Mouse (Mus musculus): Measurements from ENCODE around the gene Grhl3.
A peak's percentile ranks its signal among the peaks of the same experiment; 100 is the strongest.
"Not testable (repeated sequence)": the region's sequence is repeated elsewhere in the genome, so short reads cannot be mapped to it uniquely, and the experiment has no call there.

Grhl3 gene

GRCm38 (mm10) chr4:135573251-135573808 lies at the start of gene Grhl3:
Gene Grhl3 (minus strand): TSS chr4:135573630.
- DNase-seq (ENCODE audit: low spot score), result peak; percentile 53

- DNase-seq (ENCODE audit: low spot score), result no peak
These were observed 48.9 kb upstream of the Grhl3 start for GRCm38 (mm10) chr4:135622290-135622689.

GRCm38 (mm10) chr4:135620461-135620860 lies 47.0 kb upstream of the Grhl3 start:
- DNase-seq (ENCODE audit: low spot score), result no peak

DNA sequence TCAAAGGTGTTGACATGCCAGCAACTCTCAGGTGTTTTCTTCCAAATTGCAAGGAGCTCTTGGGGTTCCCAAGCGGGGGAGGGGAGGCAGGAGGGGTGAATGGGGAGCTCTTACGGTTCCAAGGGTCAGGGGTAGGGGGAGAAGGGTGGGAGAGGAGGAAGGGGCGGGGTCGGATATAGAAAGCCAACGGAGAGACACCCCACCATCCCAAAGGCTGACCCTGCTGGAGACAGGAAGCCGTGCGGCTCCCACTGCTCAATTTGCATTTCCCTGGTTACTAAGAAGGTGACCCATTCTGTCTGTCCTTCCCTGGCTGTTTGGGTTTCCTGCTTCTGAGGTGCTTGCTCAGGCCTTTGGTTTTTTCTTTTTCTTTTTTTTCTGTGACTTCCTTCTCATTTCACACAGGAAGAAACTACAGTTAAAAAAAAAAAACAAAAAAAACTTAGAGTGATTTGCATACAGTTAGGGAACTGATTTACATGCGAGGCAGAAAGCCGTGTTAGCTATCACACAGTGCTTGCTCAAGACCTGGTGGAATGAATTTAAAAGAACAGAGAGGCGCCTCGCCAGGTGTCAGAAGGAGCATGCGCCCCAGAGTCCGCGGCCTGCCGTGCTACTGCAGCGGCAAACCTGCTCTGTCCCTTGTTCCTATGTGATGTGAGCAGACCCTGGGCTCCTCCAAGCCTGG lies 44.5 kb upstream of the Grhl3 start:
- peak; percentile 17 for DNase-seq (ENCODE audit: low spot score)

- no peak for DNase-seq (ENCODE audit: low spot score)
These were observed 43.6 kb upstream of the Grhl3 start for GRCm38 (mm10) chr4:135617038-135617437.

- not testable (repeated sequence) for DNase-seq (ENCODE audit: low spot score)
These were observed 41.9 kb upstream of the Grhl3 start for GRCm38 (mm10) chr4:135615307-135615706.

DNA sequence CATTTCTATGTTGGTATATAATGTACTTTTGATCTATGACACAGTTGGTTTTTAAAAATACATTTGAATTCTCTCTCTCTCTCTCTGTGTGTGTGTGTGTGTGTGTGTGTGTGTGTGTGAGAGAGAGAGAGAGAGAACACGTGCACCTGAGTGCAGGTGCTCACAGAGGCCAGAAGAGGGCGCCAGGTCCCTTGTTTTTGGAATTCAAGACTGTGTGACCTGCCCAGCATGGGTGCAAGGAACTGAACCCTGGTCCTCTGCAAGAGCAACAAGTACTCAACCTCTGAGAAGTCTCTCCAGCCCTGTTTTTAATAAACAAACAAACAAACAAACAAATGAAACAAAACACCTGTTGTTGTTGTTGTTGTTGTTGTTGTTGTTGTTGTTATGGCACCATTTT lies 36.6 kb upstream of the Grhl3 start:
- no peak for DNase-seq (ENCODE audit: low spot score)

GRCm38 (mm10) chr4:135607979-135608885 lies 34.8 kb upstream of the Grhl3 start:
- no peak for DNase-seq (ENCODE audit: low spot score)

- no peak for DNase-seq (ENCODE audit: low spot score)
These were observed 32.8 kb upstream of the Grhl3 start for GRCm38 (mm10) chr4:135606271-135606670.

DNA sequence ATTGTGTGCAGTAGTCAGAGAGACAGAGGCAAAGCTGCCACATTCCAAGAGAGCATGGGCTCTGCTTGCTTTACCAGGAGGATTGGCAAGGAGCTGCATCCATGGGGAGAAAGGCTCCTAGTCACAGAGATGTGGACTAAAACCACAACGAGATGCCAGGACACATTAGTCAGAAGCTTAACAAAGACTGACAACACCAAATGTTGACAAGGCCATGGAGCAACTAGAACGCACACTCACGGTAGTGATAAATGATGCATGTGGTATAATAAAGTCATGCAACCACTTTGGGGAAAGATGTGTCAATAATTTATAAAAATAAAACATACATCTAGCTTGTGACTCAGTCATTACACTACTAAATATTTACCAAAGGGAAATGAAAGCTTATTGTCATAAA lies 28.1 kb upstream of the Grhl3 start:
- DNase-seq (ENCODE audit: low spot score), result no peak

DNA sequence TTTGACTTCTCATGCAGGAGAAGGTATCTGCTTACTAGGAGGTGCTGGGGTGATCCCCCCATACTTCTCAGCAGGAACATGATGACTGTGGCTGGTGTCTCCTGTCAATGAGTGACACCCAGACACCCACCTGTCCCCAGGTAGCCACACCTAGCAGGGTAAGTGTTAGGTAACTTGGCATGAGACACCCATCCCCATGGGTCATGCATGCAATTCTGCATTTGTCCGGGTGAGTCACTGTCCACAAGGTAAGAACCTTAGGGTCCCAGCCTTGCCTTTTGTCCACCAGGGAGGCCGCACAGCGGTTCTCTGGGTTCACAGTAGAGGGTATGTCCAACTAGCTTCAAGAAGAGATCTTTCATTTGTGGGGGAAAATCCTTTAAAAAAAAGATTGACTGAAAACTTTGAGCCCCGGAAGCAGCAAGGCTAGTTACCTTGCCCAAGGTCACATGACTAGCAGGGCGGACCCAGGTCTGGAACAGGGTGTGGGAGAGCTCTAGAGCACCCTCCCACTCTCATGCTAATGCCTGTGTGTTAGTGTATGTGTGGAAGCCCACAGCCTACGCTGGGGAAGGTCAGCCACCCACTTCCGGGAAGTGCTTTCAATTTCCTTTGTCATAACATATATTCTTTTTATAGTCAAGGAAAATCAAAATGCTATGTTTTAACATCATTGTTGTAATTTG lies 26.2 kb upstream of the Grhl3 start:
- DNase-seq (ENCODE audit: low spot score), result no peak

DNA sequence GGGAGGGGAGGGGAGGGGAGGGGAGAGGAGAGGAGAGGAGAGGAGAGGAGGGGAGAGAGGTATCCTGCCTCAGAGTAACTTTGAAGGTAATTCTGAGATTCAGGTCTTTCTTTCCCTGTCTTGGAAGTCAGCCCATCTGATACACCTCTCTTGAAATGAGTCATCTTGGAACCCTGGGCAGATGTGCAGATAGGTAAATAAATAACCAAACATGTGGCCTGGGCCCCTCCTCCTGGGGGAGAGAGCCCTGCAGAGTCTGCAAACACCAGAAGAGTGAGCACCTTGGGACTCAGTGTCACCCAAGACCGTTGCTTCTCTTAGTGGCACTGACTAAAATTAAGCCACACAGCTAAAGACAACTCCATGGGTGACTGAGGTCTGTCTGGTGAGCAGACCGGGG lies 25.6 kb upstream of the Grhl3 start:
- DNase-seq (ENCODE audit: low spot score), result no peak

DNA sequence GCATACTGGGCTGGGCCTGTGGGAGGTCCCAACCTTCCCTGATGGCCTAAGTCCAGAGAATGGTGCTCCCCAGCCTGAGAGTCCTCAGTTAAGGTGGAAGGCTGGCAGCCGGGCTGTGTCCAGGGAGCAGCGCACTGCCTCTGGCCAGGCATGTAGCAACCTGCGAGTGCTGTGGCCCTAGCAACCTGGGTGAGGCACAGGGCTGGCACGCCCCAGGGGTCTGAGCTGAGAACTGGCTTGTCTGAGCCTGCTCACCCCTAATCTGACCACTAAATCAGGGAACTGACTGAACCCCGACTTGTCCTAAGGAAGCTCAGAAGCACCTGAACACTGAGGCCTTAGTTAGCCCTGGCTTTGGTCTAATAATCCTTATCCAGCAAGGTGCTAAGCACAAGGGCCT lies 24.1 kb upstream of the Grhl3 start:
- DNase-seq (ENCODE audit: low spot score), result no peak

DNA sequence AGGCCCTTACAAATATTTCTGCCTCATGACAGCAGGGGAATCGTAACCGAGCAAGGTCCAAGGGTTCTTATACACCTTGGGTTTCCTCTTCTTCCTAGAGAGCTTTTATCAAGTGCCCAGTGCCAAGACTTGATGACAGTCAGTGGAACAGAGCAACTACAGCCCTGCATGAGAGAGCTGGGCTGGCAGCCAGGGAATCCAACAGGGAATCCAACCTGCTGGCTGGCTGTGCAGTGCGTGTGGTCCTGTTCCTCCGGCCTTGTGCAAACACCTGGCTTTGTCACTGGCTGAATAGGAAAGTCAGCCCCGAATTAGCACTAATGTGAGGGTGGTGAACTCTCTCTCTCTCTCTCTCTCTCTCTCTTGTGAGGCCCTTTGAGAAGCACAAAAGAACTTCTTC lies 22.5 kb upstream of the Grhl3 start:
- DNase-seq (ENCODE audit: low spot score), result no peak

DNA sequence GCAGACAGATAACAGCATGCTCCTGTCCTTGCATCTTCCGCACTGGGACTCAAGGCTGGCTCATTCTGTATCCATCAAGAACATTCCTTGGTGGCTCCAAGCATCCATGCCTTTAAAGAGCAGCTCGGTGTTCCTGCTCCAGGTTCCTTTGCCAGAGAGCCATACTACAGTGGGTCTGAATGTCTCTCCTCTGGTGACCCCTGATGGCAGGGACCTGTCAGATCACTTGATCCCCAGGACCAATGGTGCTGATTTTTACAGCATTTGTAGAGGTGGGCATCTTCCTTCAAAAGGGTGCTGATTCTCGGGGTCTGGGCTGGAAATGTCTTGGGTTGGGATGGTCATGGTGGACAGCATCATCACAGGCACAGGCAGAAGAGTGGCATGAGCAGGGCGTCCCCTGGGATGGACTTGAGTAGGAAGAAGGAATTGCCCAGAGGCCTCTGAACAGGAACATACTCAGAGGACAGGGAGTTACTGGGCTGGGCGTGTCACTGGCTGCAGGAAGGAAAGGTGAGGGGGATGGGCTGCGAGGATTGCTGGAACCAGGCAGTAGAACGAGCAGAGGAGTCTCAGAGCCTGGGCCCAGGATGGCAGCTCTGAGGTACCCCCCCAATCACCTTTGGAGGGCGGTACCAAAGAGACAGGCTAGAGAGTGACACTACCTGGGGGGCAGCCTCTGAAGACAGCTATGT lies 18.3 kb upstream of the Grhl3 start:
- DNase-seq (ENCODE audit: low spot score), result no peak

DNA sequence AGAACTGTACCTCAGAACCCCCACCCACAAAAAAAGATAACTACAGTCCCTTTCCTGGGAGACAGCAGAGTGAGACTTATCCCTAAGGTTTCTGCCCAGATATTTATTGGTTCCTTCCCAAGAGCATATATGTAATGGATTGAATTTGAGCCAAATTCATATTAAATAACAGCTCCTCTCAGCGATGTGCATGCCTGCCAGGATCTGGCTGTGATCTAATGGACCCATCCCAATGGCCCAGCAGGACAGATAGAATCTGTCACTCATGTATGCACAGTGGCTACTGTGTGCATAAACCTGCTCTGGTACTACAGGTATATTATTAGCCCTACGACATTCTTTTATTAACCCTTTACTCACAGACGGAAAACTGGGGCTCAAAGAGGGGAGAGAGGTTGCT lies 17.7 kb upstream of the Grhl3 start:
- DNase-seq (ENCODE audit: low spot score), result no peak

DNA sequence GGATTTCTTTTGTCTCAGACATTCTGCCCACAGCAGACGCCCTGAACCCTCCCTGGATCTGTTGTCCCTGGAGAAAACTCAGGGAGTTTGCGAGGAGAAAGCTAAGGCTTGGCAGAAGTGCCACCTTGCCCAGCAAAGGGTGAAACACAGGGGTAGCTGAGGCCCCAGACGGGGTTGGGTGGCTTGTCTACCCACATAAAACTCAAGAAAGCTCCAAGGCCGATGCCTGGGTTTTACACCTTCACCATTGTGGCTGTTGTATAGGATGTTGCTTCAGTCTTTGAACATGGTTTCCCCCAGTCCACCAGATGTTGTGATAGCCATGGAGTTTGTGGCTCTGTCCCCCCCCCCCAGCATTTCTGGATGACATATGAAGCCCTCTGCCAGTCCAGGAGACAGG lies 11.4 kb upstream of the Grhl3 start:
- DNase-seq (ENCODE audit: low spot score), result no peak

- no peak for DNase-seq (ENCODE audit: low spot score)
These were observed 7.9 kb upstream of the Grhl3 start for GRCm38 (mm10) chr4:135581222-135581910.

GRCm38 (mm10) chr4:135579695-135580094 lies 6.3 kb upstream of the Grhl3 start:
- no peak for DNase-seq (ENCODE audit: low spot score)

- DNase-seq (ENCODE audit: low spot score), result no peak
These were observed 5.1 kb upstream of the Grhl3 start for GRCm38 (mm10) chr4:135578490-135578889.

Data from embryo, embryonic 10.5 days (tissue).